Mouse (Mus musculus) kidney, postnatal 10 days (tissue): ENCODE results near the gene Rsf1.

Experiments
- DNase-seq: peaks from one replicate; pipeline ENCODE4 v3.0.0; 2021; ENCODE audit warnings: mixed read lengths

The Rsf1 gene

GRCm38 (mm10) chr7:97726080-97726479 lies 146.4 kb downstream of the Rsf1 start:
- no peak for DNase-seq

- DNase-seq: no peak
These were observed 147.1 kb downstream of the Rsf1 start for GRCm38 (mm10) chr7:97726778-97727177.

GRCm38 (mm10) chr7:97728666-97729614 lies 149.3 kb downstream of the Rsf1 start:
- DNase-seq: no peak

GRCm38 (mm10) chr7:97730427-97730826 lies 150.7 kb downstream of the Rsf1 start:
- no peak for DNase-seq

GRCm38 (mm10) chr7:97733606-97734005 lies 153.9 kb downstream of the Rsf1 start:
- no peak for DNase-seq

GRCm38 (mm10) chr7:97735021-97735420 lies 155.3 kb downstream of the Rsf1 start:
- peak; percentile 52 for DNase-seq

- no peak for DNase-seq
These were observed 156.3 kb downstream of the Rsf1 start for GRCm38 (mm10) chr7:97735886-97736420.

GRCm38 (mm10) chr7:97737256-97737637 lies 157.6 kb downstream of the Rsf1 start:
- no peak for DNase-seq

GRCm38 (mm10) chr7:97737638-97738456 lies 158.2 kb downstream of the Rsf1 start, which contains the start of gene Aqp11:
Gene Aqp11, minus strand, starts transcription at chr7:97738289.
- DNase-seq: peak; percentile 94

- no peak for DNase-seq
These were observed 161.3 kb downstream of the Rsf1 start for GRCm38 (mm10) chr7:97740948-97741347.

- DNase-seq: no peak
These were observed 162.1 kb downstream of the Rsf1 start for GRCm38 (mm10) chr7:97741756-97742291.
